Mouse (Mus musculus): ENCODE results near the gene Mcm10. TPM values are rescaled to one million over a fixed set of nuclear protein-coding genes. Genes with fewer than 3 reads are reported as not detected.
A peak's percentile ranks its signal among the peaks of the same experiment; 100 is the strongest.

Mcm10 gene
- total and polyA plus RNA-seq, 3 experiments = 102 to 214 (median 107) TPM

- Histone ChIP-seq H3K4me1 (ENCODE audit: control insufficient read depth in 1 of 2, insufficient read depth in 2 of 2, low read length in 2 of 2) (no peaks in the 10 kb centered on the region), H3K36me3 (ENCODE audit: control insufficient read depth in 1 of 2, insufficient read depth in 2 of 2, low read length in 2 of 2) (peaks cover 0 to 2% of the 10 kb centered on the region in 2 experiments; a peak in 1 of 4 replicates), H3K9ac (ENCODE audit: control insufficient read depth, low read depth, low read length, poor library complexity, severe bottlenecking) (no peak overlapping the region), H3K27me3 (ENCODE audit: control insufficient read depth in 1 of 2, insufficient read depth in 2 of 2, low read length in 2 of 2) (no peaks in the 10 kb centered on the region), H3K27ac (ENCODE audit: control insufficient read depth, low read depth, low read length) (no peak overlapping the region), H3K9me3 (replicated peaks; ENCODE audit: insufficient read depth, low read length) (no peaks in the 10 kb centered on the region), H3K4me3 (ENCODE audit: control insufficient read depth in 1 of 2, insufficient read depth in 1 of 2, low read depth in 2 of 2, low read length in 2 of 2) (no peak overlapping the region), H3K79me2 (ENCODE audit: control insufficient read depth, insufficient read depth, low read length, poor library complexity) (no peaks in the 10 kb centered on the region)
- TF ChIP-seq ZNF384 (IDR thresholded peaks at IDR 0.05; ENCODE audit: low read depth, low read length) (peak; percentile 79), SMC3 (IDR thresholded peaks at IDR 0.05; ENCODE audit: low read depth, low read length) (peak; percentile 68), CTCF (IDR thresholded peaks at IDR 0.05 in 2 of 3, conservative IDR thresholded peaks at IDR 0.05 in 1 of 3; ENCODE audit: control insufficient read depth in 1 of 3, insufficient read depth in 1 of 3, low read depth in 2 of 3, low read length in 3 of 3, poor library complexity in 1 of 3, severe bottlenecking in 1 of 3) (peak; percentile 57 to 74 (median 62); a peak in 5 of 6 replicates), RAD21 (IDR thresholded peaks at IDR 0.05; ENCODE audit: low read depth, low read length) (peak; percentile 66), GABPA (IDR thresholded peaks at IDR 0.05; ENCODE audit: low read depth, low read length) (no peak), ZC3H11A (IDR thresholded peaks at IDR 0.05; ENCODE audit: low read depth, low read length) (peak; percentile 68), MYB (IDR thresholded peaks at IDR 0.05; ENCODE audit: low read depth, low read length) (no peak)
- peak; percentile 69 for DNase-seq (ENCODE audit: low read depth, low spot score)
These were observed 12.7 kb upstream of the Mcm10 start for GRCm38 (mm10) chr2:5025162-5025733.

- Histone ChIP-seq H3K4me1 (ENCODE audit: control insufficient read depth in 1 of 2, insufficient read depth in 2 of 2, low read length in 2 of 2) (no peaks in the 10 kb centered on the region), H3K9me3 (replicated peaks; ENCODE audit: insufficient read depth, low read length) (no peaks in the 10 kb centered on the region), H3K79me2 (ENCODE audit: control insufficient read depth, insufficient read depth, low read length, poor library complexity) (no peaks in the 10 kb centered on the region), H3K27me3 (ENCODE audit: control insufficient read depth in 1 of 2, insufficient read depth in 2 of 2, low read length in 2 of 2) (no peaks in the 10 kb centered on the region), H3K4me3 (ENCODE audit: control insufficient read depth in 1 of 2, insufficient read depth in 1 of 2, low read depth in 2 of 2, low read length in 2 of 2) (no peak overlapping the region), H3K9ac (ENCODE audit: control insufficient read depth, low read depth, low read length, poor library complexity, severe bottlenecking) (no peak overlapping the region), H3K27ac (ENCODE audit: control insufficient read depth, low read depth, low read length) (no peak overlapping the region), H3K36me3 (ENCODE audit: control insufficient read depth in 1 of 2, insufficient read depth in 2 of 2, low read length in 2 of 2) (peaks cover 0 to 2% of the 10 kb centered on the region in 2 experiments; a peak in 1 of 4 replicates)
- DNase-seq (ENCODE audit: low read depth, low spot score) = no peak
- TF ChIP-seq CHD1 (IDR thresholded peaks at IDR 0.05; ENCODE audit: low read depth, low read length) (no peak), TAL1 (IDR thresholded peaks at IDR 0.05; ENCODE audit: low read length) (no peak)
These were observed 11.3 kb upstream of the Mcm10 start for GRCm38 (mm10) chr2:5023699-5024399.

GRCm38 (mm10) chr2:5023275-5023674, 10.7 kb upstream of the Mcm10 start:
- H3K27ac ChIP-seq (ENCODE audit: control insufficient read depth, low read depth, low read length) = no peak overlapping the region
- peaks cover 0 to 2% of the 10 kb centered on the region in 2 experiments; a peak in 1 of 4 replicates for H3K36me3 ChIP-seq (ENCODE audit: control insufficient read depth in 1 of 2, insufficient read depth in 2 of 2, low read length in 2 of 2)
- no peak for DNase-seq (ENCODE audit: low read depth, low spot score)
- H3K9ac ChIP-seq (ENCODE audit: control insufficient read depth, low read depth, low read length, poor library complexity, severe bottlenecking) = no peak overlapping the region
- no peak for TF ChIP-seq GABPA (IDR thresholded peaks at IDR 0.05; ENCODE audit: low read depth, low read length)
- TF ChIP-seq HCFC1 (IDR thresholded peaks at IDR 0.05; ENCODE audit: low read depth, low read length) = no peak
- TF ChIP-seq ZC3H11A (IDR thresholded peaks at IDR 0.05; ENCODE audit: low read depth, low read length) = no peak
- no peak for TF ChIP-seq SIN3A (IDR thresholded peaks at IDR 0.05; ENCODE audit: low read length)
- TF ChIP-seq MAFK (IDR thresholded peaks at IDR 0.05; ENCODE audit: borderline replicate concordance, low read depth, low read length) = no peak
- no peak for TF ChIP-seq CHD2 (IDR thresholded peaks at IDR 0.05; ENCODE audit: low read length)
- TF ChIP-seq MAZ (IDR thresholded peaks at IDR 0.05; ENCODE audit: low read depth, low read length) = no peak
- no peak for TF ChIP-seq SMC3 (IDR thresholded peaks at IDR 0.05; ENCODE audit: low read depth, low read length)
- TF ChIP-seq EP300 (IDR thresholded peaks at IDR 0.05; ENCODE audit: low read depth in 1 of 2, low read length in 2 of 2) = no peak
- TF ChIP-seq RAD21 (IDR thresholded peaks at IDR 0.05; ENCODE audit: low read depth, low read length) = no peak
- TF ChIP-seq ZKSCAN1 (IDR thresholded peaks at IDR 0.05; ENCODE audit: low read depth, low read length) = no peak
- TF ChIP-seq BHLHE40 (IDR thresholded peaks at IDR 0.05; ENCODE audit: borderline replicate concordance, low read depth, low read length) = no peak
- TF ChIP-seq MEF2A (IDR thresholded peaks at IDR 0.05; ENCODE audit: extremely low read depth, insufficient replicate concordance, low read depth, low read length, poor library complexity, severe bottlenecking) = no peak
- TF ChIP-seq USF2 (IDR thresholded peaks at IDR 0.05; ENCODE audit: borderline replicate concordance in 1 of 2, insufficient read depth in 1 of 2, low read depth in 1 of 2, low read length in 2 of 2) = no peak
- no peak for TF ChIP-seq GATA1 (IDR thresholded peaks at IDR 0.05; ENCODE audit: low read depth, low read length)
- no peak for TF ChIP-seq ZMIZ1 (IDR thresholded peaks at IDR 0.05; ENCODE audit: low read depth, low read length)
- no peak for TF ChIP-seq RCOR1 (IDR thresholded peaks at IDR 0.05; ENCODE audit: low read depth, low read length)
- no peaks in the 10 kb centered on the region for H3K9me3 ChIP-seq (replicated peaks; ENCODE audit: insufficient read depth, low read length)
- H3K4me3 ChIP-seq (ENCODE audit: control insufficient read depth in 1 of 2, insufficient read depth in 1 of 2, low read depth in 2 of 2, low read length in 2 of 2) = no peak overlapping the region
- H3K4me1 ChIP-seq (ENCODE audit: control insufficient read depth in 1 of 2, insufficient read depth in 2 of 2, low read length in 2 of 2) = no peaks in the 10 kb centered on the region
- H3K79me2 ChIP-seq (ENCODE audit: control insufficient read depth, insufficient read depth, low read length, poor library complexity) = no peaks in the 10 kb centered on the region
- no peaks in the 10 kb centered on the region for H3K27me3 ChIP-seq (ENCODE audit: control insufficient read depth in 1 of 2, insufficient read depth in 2 of 2, low read length in 2 of 2)

All from MEL (cell line).